Mouse (Mus musculus) megakaryocyte-erythroid progenitor cell, adult 5-6 weeks (primary cell): Measurements from ENCODE around the gene Gtf2f1. TPM values are rescaled to one million over a fixed set of nuclear protein-coding genes. Genes with fewer than 3 reads are reported as not detected.

Experiments used
- ATAC-seq: replicated peaks from 2 replicates; pipeline ENCODE4 v1.8.0; 2016; ENCODE audit warnings: mild to moderate bottlenecking, inconsistent platforms; ENCODE audit not compliant: severe bottlenecking, poor library complexity, low FRiP score, low TSS enrichment
- total RNA-seq, 2 experiments: library from RNA; stranded (forward) in 1 of 2; stranded (reverse) in 1 of 2; fragments of 200-1000, 215-1000 nt in 1 of 2; fragments of >200 nt in 1 of 2; fragmentation: Nextera tagmentation in 1 of 2; gene quantifications; 2 replicates each; pipeline ENCODE4 v1.2.3; 2014 to 2017

The Gtf2f1 gene
- total RNA-seq (2014; fragmentation: Nextera tagmentation), result 112 and 139 TPM in 2 replicates
- 214 and 264 TPM in 2 replicates for total RNA-seq (2017)

DNA sequence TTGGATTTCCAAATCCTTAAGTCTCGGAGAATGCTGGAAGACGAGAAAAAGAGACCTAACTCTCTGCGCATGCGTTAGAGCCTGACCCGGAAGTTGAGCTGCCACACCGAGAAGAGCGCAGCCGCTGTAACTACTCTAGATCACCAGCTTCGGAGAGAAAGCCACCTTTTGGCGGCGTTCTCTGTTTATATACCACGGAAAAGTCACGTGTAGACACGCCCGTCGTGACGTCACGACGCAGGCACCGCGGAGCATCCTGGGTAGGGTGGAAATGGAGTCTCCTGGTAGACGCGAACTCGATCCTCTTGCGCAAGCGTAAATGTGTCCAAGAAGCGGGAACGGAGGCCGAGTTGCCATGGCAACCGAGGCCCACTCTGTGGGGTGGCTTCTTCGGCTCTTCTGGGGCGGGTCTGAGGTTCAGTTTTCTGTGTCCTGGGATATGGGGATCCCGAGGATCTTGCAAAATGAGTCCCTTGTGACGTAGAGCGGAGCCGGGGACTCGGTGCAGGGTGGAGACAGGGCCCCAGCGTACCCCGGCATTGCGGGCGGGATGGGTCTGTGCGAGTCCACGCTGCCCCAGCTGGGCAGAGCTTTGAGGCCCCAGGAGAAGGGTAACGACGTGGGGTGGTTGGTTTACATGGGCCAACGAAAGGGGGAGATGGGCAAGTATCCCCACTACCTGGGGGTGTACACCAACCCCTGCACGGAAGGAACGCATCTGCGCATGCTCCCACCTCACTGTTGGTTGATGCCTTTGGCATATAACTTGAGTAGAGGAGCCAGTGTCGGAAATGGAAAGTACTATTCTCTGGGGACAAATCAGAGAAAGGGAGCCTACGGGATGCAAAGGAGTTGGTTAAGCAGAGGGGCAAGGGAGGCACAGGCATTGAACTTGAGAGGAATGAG, at the start of gene Gtf2f1, which contains the start of gene Gm17949:
Gene Gtf2f1, minus strand, starts transcription at position 53 of the 906 bp plus-strand sequence.
Gene Gm17949, plus strand, starts transcription at position 234 of the 906 bp plus-strand sequence.
- ATAC-seq, result peak; percentile 75

DNA sequence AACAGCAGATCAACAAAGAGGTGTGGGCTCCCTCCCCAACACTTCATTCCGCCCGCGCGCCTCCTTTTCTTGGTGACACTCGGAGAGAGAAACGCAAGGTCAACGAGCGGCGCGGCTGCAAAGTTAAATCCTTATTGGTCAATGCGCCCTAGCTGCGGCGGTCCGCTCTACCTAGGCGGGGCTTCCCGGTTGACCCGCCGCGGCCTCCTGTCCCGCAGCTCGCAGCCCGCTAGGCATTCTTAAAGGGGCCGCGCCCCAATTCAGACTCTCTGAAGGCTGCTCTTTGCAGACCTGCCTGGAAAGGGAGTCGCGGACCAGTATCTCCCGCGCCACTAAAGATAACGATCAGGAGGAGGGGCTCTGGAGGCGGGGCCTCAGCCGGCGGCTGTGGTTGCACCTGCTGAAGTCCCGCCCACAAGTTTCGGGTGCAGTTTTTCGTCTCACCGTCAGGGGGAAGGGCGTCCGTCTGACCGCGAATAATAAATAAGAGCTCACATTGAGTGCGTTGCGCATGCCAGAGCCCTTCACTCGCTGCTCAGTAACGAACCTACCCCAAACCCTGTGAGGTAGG, 49.2 kb upstream of the Gtf2f1 start:
- peak; percentile 78 for ATAC-seq

DNA sequence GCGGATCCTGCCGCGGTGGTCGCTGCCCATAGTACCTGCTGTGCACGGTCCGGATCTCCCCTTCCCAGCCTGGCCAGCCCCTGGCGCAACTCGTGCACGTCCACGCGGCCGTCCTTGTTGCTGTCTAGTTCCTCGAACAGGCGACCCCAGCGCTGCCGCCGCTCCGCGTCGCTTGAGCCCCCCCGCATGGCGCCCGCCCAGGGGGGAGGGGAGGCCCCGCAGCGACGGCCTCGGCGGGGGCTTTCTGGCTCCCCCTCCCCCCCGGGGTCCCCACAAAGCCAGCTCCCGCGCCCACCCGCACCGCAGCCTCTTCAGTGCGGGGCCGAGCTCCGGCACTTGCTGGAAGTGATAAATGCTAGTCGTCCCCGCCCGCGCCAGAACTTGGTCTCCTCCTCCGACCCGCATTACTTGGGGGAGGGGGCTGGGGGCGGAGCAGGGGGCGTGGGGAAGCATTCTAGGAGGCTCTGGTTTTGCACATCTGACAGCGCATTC, 48.4 kb upstream of the Gtf2f1 start, which contains the start of gene Slc25a23:
Gene Slc25a23, minus strand, starts transcription at position 378 of the 492 bp plus-strand sequence.
- ATAC-seq, result no peak

DNA sequence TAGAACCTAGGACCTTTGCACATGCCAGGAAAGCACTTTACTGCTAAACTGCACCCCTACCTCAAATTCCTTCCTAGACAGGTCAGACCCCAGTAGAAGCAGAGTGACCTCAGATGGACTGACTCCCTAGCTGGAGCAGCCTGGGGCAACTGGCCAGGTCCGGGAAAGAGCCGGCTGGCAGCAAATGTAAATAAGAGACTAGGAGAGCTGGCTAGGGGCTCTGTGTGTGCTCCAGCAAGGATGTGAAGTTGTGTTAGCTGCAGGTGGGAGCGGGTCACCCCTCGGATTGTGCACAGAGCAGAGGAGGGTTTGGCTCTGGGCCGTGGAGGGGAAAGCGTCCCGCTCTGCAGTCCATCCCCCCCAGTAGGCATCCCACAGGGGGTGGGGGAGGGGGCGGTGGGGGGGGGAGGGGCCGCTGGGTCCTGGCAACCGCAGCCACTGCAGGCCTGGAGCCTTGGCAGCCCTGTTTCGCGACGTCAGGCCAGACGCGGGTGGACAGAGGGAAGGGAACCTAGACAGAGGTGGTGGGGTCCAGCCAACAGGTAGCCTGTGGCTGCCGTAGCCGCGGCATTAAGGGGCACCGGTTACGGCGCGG, 47.9 kb upstream of the Gtf2f1 start, which contains the start of gene Crb3:
Gene Crb3, plus strand, starts transcription at position 215 of the 595 bp plus-strand sequence.
- no peak for ATAC-seq

DNA sequence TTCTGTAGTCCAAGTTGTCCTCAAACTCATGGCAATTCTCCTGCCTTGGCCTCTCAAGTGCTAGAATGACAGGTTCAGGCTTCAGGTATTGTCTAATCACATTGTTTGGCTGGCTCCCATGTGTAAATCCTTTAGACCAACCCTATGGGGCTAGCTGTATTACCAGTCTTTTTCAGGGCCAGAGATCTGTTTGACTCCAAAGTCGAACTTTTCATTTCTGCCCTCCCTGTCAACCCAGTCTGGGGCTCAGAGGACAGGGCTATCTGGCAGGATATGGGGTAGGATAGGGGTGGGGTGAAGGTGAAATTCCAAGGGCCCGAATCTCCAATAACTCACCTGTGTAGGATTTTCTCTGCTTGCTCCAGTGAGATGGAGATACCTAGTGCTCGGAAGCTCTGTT, 45.2 kb upstream of the Gtf2f1 start:
- ATAC-seq, result no peak

DNA sequence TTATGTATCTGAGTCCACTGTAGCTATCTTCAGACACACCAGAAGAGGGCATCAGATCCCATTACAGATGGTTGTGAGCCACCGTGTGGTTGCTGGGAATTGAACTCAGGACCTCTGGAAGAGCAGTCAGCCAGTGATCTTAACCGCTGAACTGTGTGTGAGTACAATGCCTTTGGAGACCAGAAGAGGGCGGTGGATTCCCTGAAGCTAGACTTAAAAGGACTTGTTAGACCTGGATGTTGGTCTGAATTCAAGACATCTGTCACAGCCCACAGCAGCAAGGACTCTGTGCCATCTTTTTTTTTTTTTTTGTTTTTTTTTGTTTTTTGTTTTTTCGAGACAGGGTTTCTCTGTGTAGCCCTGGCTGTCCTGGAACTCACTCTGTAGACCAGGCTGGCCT, 40.6 kb upstream of the Gtf2f1 start:
- peak; percentile 67; the same call in 1 of the 2 replicates for ATAC-seq

DNA sequence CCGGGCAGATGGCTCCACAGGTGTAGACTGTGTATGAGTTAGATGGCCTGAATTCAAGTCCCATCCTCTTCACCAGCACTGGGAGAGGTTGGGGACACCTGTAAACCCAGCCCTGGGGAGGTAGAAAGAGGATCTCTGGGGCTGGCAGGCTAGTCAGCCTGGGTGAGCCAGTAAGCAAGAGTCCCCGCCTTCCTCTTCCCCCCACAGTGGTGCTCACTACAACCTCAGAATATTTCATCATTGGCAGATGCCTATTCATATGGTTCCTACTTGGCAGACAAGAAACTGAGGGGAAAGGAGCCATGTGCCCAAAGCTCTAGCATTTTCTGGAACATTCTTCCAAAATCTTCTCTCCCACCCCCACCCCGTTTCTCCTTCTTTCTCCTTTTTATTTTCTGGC, 37.7 kb upstream of the Gtf2f1 start:
- ATAC-seq, result no peak

DNA sequence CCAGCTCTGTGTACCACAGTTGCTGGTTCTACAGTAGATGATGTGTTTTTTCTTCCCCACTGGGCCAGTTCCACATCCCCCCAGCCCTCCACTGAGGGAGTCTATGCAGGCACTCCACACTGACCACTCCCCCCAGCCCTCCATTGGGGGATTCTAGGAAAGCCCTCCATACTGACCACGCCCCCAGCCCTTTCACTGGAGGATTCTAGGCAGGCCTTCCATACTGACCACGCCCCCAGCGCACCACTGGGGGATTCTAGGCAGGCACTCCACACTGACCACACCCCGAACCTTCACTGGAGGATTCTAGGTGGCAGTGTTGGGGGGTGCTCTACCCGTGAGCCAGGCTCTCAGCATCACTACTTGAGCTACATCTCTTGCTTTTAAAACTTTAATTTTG, 36.3 kb upstream of the Gtf2f1 start:
- ATAC-seq, result peak; percentile 55

DNA sequence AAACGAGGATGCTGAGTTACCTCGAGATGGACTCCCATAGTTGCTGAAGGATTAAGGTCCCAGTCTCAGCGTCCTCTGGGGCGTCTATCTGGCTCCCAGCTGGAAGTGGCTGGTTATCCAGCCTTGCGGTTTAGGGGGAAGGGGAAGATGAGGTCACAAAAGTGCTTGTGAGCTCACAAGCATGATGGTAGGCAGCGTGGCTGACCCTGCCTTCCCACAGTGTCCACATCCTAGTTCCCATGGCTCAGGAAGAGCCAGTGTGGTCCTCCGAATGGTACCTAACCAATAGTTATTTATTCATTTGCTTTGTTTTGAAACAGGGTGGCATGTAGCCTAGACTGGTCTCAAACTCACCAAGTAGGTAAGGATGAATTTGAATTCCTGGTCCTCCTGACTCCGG, 30.5 kb upstream of the Gtf2f1 start, which contains the start of gene Slc25a41:
Gene Slc25a41, minus strand, starts transcription at position 101 of the 400 bp plus-strand sequence.
- no peak for ATAC-seq

DNA sequence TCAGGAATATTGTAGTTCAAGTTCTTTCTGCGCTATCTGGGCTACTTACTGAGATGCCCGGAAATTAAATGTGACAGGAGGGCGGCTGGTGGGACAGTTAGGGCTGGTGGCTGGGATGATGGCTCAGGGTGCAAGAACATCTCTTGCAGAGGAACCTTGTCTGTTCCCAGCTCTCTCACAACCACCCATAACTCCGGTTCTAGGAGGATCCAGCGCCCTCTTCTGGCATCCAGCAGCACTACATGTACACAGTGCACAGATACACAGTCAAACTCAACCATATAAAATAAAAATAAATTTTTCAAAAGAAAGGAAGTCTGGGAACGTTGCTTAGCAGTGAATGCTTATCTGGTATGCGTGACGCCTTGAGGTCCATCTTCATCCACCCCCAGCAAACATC, 27.9 kb upstream of the Gtf2f1 start:
- no peak for ATAC-seq

DNA sequence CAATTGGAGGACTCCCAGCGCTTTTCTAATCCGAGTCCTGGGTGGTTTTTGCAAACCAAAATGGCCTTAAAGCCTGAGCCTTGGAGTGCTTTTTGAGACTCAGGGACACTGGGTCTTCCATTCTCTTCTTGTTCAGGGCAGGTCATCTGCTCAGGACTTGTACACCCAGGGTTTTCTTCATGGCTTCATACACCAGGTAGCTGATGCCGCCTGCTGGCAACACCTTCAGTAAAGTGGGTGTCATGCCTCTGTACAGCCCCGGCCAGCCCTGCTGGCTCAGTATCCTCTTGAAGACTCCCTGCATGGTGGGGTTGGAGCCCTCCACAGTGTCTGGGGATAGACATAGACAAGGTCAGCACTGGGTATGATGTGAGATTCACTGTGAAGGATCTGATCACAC, 21.8 kb upstream of the Gtf2f1 start:
- ATAC-seq, result no peak

DNA sequence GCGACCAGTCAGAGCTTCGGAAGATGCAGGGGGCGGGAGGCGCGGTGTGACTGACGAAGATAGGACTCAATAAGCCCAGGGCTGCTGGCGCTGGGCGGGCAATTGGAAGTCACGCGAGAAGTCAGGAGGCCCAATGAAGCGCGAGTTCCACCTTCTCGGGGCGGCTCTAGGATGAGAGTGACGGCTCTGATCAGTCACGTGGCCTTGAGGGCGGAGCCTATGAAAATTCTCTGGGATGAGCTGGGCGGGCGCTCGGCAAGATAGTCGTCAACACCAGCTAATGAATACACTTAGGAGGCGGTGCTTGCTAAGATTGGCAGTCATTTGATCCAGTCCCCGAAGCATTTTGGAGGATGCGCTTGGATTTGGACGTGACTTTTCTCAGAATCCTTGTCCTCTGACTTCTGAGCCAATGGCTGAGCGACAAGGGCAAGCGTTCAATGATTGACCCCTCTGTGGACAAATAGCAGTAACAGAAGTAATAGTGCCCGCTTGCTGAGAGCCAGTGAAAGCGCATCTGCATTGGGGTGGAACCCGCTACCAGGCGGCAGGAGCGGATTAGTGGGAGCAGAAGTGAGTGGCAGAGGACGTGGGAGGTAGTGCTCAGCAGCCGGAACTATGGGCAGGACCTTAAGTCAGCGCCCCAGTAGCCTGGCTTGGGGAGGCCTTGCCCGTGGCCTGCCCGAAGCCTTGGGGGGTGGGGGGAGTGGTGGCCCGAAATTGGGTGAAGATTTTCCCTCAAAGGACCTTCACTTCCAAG, 20.8 kb upstream of the Gtf2f1 start:
- peak; percentile 86 for ATAC-seq

DNA sequence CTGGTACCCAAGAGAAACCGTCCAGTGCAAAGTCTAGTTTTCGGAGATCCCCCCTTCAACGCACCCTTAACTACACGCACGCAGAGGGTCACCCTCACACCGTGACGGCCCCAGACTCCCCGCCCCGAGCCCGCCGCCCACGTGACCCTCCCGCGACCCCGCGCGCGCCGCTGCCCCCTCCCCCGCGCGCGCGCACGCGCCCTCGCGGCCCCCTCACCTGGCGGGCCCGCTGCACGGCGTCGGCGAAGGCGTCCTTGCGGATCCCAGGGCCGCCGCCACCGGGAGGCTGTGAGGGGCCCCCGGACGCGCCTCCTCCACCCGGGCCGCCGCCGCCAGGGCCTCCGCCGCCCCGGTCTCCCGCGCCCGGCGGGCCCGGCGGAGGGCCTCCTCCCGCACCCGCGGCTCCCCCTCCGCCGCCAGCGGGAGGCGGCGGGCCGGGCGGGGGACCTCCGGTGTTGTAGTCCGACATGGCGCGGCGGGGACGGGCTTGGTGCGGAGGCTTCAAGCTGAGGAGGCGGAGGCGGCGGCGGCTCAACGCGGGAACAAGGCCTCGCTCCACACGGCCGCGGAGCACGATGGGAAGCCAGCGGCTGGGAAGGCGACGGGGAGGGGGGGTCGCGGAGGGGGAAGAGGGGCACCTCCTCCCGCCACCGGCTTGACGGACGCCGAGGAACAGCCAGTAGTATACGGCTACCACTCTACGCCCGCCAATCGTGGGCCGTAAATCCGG, 20.0 kb upstream of the Gtf2f1 start, which contains the start of gene Khsrp:
Gene Khsrp, minus strand, starts transcription at position 592 of the 730 bp plus-strand sequence.
- no peak for ATAC-seq

DNA sequence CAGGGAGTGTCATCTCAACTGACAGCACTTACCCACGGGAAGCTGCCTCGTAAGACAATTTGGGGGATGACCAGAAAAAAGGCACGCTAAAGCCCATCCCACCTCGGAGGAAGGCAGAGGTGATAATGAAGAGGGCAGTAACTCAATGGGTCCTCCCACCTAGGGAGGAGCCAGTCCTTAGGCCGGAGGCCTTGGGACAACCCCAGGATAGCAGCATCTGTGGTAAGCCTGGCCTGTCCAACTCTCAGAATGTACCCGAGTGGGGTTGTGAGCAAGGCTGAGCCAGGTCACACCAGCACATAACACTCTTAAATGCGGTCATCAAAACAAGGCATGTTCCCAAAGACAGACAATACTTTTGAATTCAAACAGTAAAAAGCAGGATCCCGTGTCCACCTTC, 18.6 kb upstream of the Gtf2f1 start:
- peak; percentile 28 for ATAC-seq

DNA sequence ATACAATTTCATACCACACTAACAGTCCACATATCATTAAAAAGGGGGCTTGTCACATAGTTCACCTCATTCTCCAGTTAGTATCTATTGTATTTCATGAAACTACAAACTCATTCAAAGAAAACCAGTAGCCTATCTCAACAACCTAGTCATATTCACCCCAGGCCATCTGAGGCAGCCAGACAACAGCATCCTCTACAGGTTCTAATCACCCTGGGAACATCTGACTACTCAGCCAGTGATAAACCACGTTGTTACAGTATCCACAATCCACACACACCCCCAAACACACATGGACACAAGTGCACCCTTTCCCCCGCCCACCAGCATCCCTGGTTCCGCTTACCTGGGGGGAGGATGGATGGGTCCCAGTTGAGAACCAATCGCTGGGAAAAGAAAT, 16.4 kb upstream of the Gtf2f1 start:
- 0 out of 2 replicates have a peak, but pooled peaks have one; percentile 11 for ATAC-seq

DNA sequence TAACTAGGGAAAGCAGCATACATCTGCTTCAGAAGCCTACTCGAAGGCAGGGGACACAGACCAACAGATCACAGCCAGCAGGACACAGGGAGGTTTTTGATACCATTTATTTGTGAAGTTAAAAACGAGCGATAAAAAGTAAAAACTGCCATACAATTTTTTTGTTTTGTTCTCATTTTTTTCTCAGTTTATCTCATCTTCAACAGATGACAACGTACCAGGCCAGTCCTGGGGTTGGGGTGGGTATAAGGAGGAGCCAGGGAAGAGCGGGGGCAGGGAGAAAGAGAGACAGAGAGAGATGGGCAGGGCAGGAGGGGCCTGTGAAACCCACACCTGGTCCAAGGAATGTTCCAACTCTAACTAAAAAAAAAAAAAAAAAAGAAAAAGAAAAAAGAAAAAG, 9.9 kb upstream of the Gtf2f1 start:
- ATAC-seq, result peak; percentile 52

DNA sequence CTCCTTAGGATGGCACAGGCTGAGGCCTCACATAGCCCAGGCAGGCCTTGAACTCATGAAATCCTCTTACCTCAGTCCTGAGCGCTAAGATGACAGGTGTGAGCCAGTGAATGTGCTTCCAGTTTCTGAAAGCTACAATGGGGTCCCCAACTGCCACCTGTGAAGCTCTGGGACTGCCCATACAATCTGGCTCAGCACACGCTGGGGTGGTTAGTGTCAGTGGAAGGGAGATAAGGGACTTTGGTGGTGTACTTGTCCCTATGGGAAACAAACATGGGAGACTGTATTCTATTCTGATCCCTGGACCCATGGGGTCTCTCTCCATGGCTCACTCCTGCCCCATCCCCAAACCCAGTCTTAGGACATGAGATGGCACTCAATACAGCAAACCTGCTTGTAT, 8.6 kb upstream of the Gtf2f1 start:
- ATAC-seq, result peak; percentile 76

DNA sequence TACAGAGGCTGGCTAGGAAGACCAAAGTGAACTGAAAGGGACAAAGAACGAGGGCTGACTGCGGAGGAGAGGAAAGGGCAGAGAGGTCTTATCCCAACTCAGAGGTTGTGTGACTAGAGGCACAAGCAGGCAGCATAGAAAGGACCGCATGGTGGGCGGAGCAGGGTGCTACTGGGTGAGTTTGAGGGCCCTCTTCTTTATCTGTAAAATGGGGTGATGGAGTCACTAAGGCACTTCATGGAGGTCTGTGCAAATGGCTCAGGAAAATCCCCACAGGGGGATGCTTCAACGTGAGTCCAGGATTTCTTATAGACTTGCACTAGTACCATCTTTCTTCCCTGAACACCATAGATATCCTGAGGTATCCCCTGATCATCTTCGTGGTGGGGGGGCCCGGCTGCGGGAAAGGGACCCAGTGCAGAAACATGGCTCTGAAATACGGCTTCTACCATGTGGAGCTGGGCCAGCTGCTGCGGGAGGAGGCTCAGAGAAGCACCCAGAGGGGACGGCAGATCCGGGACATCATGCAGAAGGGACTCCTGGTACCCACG, 1.2 kb upstream of the Gtf2f1 start:
- no peak for ATAC-seq
